ENCODE assay signal across 16 mouse cellular contexts in the genomic region with DNA sequence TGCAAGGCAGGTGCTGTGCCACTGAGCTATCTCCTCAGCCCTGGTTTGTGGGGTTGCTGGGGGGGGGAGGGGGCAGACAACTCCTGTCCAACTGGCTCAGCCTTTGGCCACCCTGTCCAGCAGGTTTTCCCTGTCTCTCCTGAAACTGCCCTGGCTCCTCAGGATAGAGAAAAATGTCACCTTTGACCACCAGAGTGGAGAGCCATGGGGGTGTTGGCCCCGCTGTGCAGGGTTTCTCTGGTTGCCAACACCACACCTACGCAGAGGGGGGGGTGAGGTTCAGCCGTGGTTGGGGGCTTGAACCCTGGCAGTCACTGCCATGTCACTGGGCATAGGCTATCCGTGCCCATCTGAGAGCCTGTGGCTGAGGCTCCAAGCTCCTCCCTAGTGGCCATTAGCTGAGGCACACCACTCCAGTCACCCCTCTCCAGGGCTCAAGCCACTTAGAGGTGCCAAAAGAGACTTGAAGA. TPM values are rescaled to one million over a fixed set of nuclear protein-coding genes. Genes with fewer than 3 reads are reported as not detected.
DNase-seq lines count a peak whose midpoint lies in the region; ATAC-seq and TF ChIP-seq lines count a peak whose summit lies in the region.
"Had no signal": no experiment of that assay in that cellular context is flagged by ENCODE, and none has a peak within 500 bp of the region (broad histone marks: within the 10 kb centered on the region; RNA-seq: fewer than 3 reads in every experiment).

No protein-coding gene starts in this region.

- H3K9ac ChIP-seq in midbrain, embryonic 15.5 days, result no peak overlapping the region
- H3K9ac ChIP-seq in midbrain, embryonic 13.5 days (replicated peaks), result no peak overlapping the region
- no peak overlapping the region for H3K9ac ChIP-seq in lung, embryonic 14.5 days
- H3K9ac ChIP-seq in stomach, postnatal 0 days (ENCODE audit: low read length), result no peak overlapping the region
- H3K9ac ChIP-seq: embryonic facial prominence, embryonic 15.5 days; limb, embryonic 13.5 days; liver, postnatal 0 days had no signal

- no peaks in the 10 kb centered on the region for H3K9me3 ChIP-seq in midbrain, embryonic 15.5 days
- H3K9me3 ChIP-seq in midbrain, embryonic 13.5 days, result no peaks in the 10 kb centered on the region
- no peaks in the 10 kb centered on the region for H3K9me3 ChIP-seq in lung, embryonic 14.5 days (ENCODE audit: low read depth, low read length)
- H3K9me3 ChIP-seq in stomach, postnatal 0 days (ENCODE audit: control insufficient read depth, low read length), result no peaks in the 10 kb centered on the region
- H3K9me3 ChIP-seq: embryonic facial prominence, embryonic 15.5 days; limb, embryonic 13.5 days had no signal

- no peak overlapping the region for H3K4me3 ChIP-seq in midbrain, embryonic 15.5 days
- H3K4me3 ChIP-seq in midbrain, embryonic 13.5 days (replicated peaks), result no peak overlapping the region
- H3K4me3 ChIP-seq in kidney, adult 2 months (ENCODE audit: insufficient read depth, low read depth, low read length), result no peak overlapping the region
- no peak overlapping the region for H3K4me3 ChIP-seq in lung, embryonic 14.5 days (ENCODE audit: low read depth, low read length)
- H3K4me3 ChIP-seq in stomach, postnatal 0 days (ENCODE audit: low read depth, low read length), result no peak overlapping the region
- H3K4me3 ChIP-seq: embryonic facial prominence, embryonic 15.5 days; limb, embryonic 13.5 days had no signal

- DNase-seq in kidney, adult 2 months, result peak; percentile 69
- DNase-seq in lung, embryonic 14.5 days, result no peak
- peak; percentile 45 for DNase-seq in stomach, postnatal 0 days (ENCODE audit: low spot score)
- DNase-seq in gastrocnemius, postnatal 10 days, result no peak
- DNase-seq: adrenal gland, adult 8-10 months; cerebellum, postnatal 36 days; gastrocnemius, postnatal 36 days; liver, postnatal 0 days; thymus, postnatal 36 days had no signal

- TF ChIP-seq EP300 in stomach, postnatal 0 days (optimal IDR thresholded peaks at IDR 0.05), result no peak

- H3K4me2 ChIP-seq in midbrain, embryonic 15.5 days, result no peak overlapping the region
- H3K4me2 ChIP-seq in midbrain, embryonic 13.5 days (replicated peaks), result no peak overlapping the region
- no peak overlapping the region for H3K4me2 ChIP-seq in lung, embryonic 14.5 days
- no peak overlapping the region for H3K4me2 ChIP-seq in stomach, postnatal 0 days (replicated peaks; ENCODE audit: low read depth)
- H3K4me2 ChIP-seq: embryonic facial prominence, embryonic 15.5 days; limb, embryonic 13.5 days had no signal

- H3K27ac ChIP-seq in midbrain, embryonic 15.5 days, result no peak overlapping the region
- no peak overlapping the region for H3K27ac ChIP-seq in midbrain, embryonic 13.5 days
- H3K27ac ChIP-seq in kidney, adult 2 months (ENCODE audit: insufficient read depth, low read depth, low read length), result peak overlapping the region; percentile 8; the same call in 1 of the 2 replicates
- H3K27ac ChIP-seq in lung, embryonic 14.5 days (ENCODE audit: low read depth), result no peak overlapping the region
- H3K27ac ChIP-seq in stomach, postnatal 0 days (replicated peaks), result peak overlapping the region; percentile 56
- H3K27ac ChIP-seq: embryonic facial prominence, embryonic 15.5 days; limb, embryonic 13.5 days had no signal

- H3K36me3 ChIP-seq in midbrain, embryonic 15.5 days (replicated peaks), result no peaks in the 10 kb centered on the region
- no peaks in the 10 kb centered on the region for H3K36me3 ChIP-seq in midbrain, embryonic 13.5 days
- no peaks in the 10 kb centered on the region for H3K36me3 ChIP-seq in kidney, adult 2 months (ENCODE audit: control insufficient read depth, insufficient read depth, low read length)
- no peaks in the 10 kb centered on the region for H3K36me3 ChIP-seq in lung, embryonic 14.5 days (ENCODE audit: insufficient read depth)
- no peaks in the 10 kb centered on the region for H3K36me3 ChIP-seq in stomach, postnatal 0 days (ENCODE audit: control insufficient read depth, insufficient read depth, low read length)
- H3K36me3 ChIP-seq: embryonic facial prominence, embryonic 15.5 days; limb, embryonic 13.5 days had no signal

- no peak for TF ChIP-seq CTCF in kidney, adult 2 months (conservative IDR thresholded peaks at IDR 0.05; ENCODE audit: insufficient read depth, insufficient read length, low read depth, low read length)
- peak; percentile 22; the same call in 1 of the 2 replicates for TF ChIP-seq CTCF in lung, embryonic 14.5 days (IDR thresholded peaks at IDR 0.05; ENCODE audit: low read depth)
- TF ChIP-seq CTCF in stomach, postnatal 0 days (IDR thresholded peaks at IDR 0.05; ENCODE audit: low read depth), result 0 out of 2 replicates have a peak, but pooled peaks have one; percentile 5

- no peak for TF ChIP-seq POLR2A in kidney, adult 2 months (IDR thresholded peaks at IDR 0.05; ENCODE audit: low read depth, low read length)

- H3K4me1 ChIP-seq in midbrain, embryonic 15.5 days, result no peaks in the 10 kb centered on the region
- 0 out of 2 replicates have a peak, but pooled peaks cover 4% of the 10 kb centered on the region for H3K4me1 ChIP-seq in midbrain, embryonic 13.5 days (replicated peaks)
- H3K4me1 ChIP-seq in kidney, adult 2 months (ENCODE audit: control insufficient read depth, insufficient read depth, low read length), result peaks cover 16% of the 10 kb centered on the region; the same call in 1 of the 2 replicates
- no peaks in the 10 kb centered on the region for H3K4me1 ChIP-seq in lung, embryonic 14.5 days (ENCODE audit: insufficient read depth)
- H3K4me1 ChIP-seq in stomach, postnatal 0 days (replicated peaks; ENCODE audit: control insufficient read depth, insufficient read depth), result no peaks in the 10 kb centered on the region
- H3K4me1 ChIP-seq: embryonic facial prominence, embryonic 15.5 days; limb, embryonic 13.5 days had no signal

- 0 out of 2 replicates have a peak, but pooled peaks cover 7% of the 10 kb centered on the region for H3K27me3 ChIP-seq in midbrain, embryonic 15.5 days (replicated peaks)
- H3K27me3 ChIP-seq in midbrain, embryonic 13.5 days, result peaks cover 12% of the 10 kb centered on the region
- no peaks in the 10 kb centered on the region for H3K27me3 ChIP-seq in kidney, adult 2 months (replicated peaks; ENCODE audit: control insufficient read depth, insufficient read depth, low read length)
- 0 out of 2 replicates have a peak, but pooled peaks cover 4% of the 10 kb centered on the region for H3K27me3 ChIP-seq in lung, embryonic 14.5 days (ENCODE audit: insufficient read depth, low read length)
- no peaks in the 10 kb centered on the region for H3K27me3 ChIP-seq in stomach, postnatal 0 days (ENCODE audit: control insufficient read depth, insufficient read depth, low read length)

- 0 out of 2 replicates have a peak, but pooled peaks have one; percentile 17 for ATAC-seq in midbrain, embryonic 15.5 days (replicated peaks)
- no peak for ATAC-seq in midbrain, embryonic 13.5 days
- ATAC-seq in lung, embryonic 14.5 days (ENCODE audit: insufficient read depth), result 0 out of 2 replicates have a peak, but pooled peaks have one; percentile 18
- peak; percentile 32 for ATAC-seq in stomach, postnatal 0 days (ENCODE audit: low FRiP score, low TSS enrichment)
- ATAC-seq in erythroid progenitor cell, adult 5-6 weeks (replicated peaks; ENCODE audit: low FRiP score, poor library complexity, severe bottlenecking), result no peak
- ATAC-seq: liver, postnatal 0 days had no signal

- WGBS in midbrain, embryonic 15.5 days, result 87% methylated on average over 4 of the region's 4 CpGs
- WGBS in midbrain, embryonic 13.5 days, result 79% methylated on average over 4 of the region's 4 CpGs
- 30% methylated on average over 4 of the region's 4 CpGs for WGBS in kidney, adult 2 months
- 44% methylated on average over 4 of the region's 4 CpGs for WGBS in lung, embryonic 14.5 days
- 57% methylated on average over 4 of the region's 4 CpGs for WGBS in stomach, postnatal 0 days

RNA-seq across cellular contexts. Expression of a gene that starts 12.5 kb away (rescaled TPM):
- 0.65 and 0.77 TPM in 2 replicates for polyA plus RNA-seq in midbrain, embryonic 15.5 days (2015; fragmentation: Nextera tagmentation; extraction: Ambion mirVana)
- 0.34 and 0.48 TPM in 2 replicates for polyA plus RNA-seq in midbrain, embryonic 13.5 days (2015; fragmentation: Nextera tagmentation; extraction: Ambion mirVana)
- polyA plus RNA-seq in kidney, adult 2 months (2012; rRNA removed), result 86.7 and 91.1 TPM in 2 replicates
- 25.4 and 25.5 TPM in 2 replicates for polyA plus RNA-seq in lung, embryonic 14.5 days (2014; fragmentation: Nextera tagmentation; extraction: Ambion mirVana)
- 70.9 and 80.2 TPM in 2 replicates for polyA plus RNA-seq in stomach, postnatal 0 days (2015; fragmentation: Nextera tagmentation; extraction: Ambion mirVana)
- not detected in 2 replicates for total RNA-seq in erythroid progenitor cell, adult 5-6 weeks (2015; ENCODE audit: low replicate concordance)
- total RNA-seq in erythroid progenitor cell, adult 5-6 weeks (2017; ENCODE audit: low replicate concordance), result not detected in 2 replicates
- under 1 TPM; 0.18 to 0.49 TPM for total RNA-seq in gastrocnemius, postnatal 10 days (2021)

RNA-seq across cellular contexts. Expression of a gene that starts 19.9 kb away (rescaled TPM):
- not detected in 2 replicates for polyA plus RNA-seq in midbrain, embryonic 15.5 days (2015; fragmentation: Nextera tagmentation; extraction: Ambion mirVana)
- not detected in 2 replicates for polyA plus RNA-seq in midbrain, embryonic 13.5 days (2015; fragmentation: Nextera tagmentation; extraction: Ambion mirVana)
- polyA plus RNA-seq in kidney, adult 2 months (2012; rRNA removed), result 1.6 and 1.9 TPM in 2 replicates
- 0.41 and 0.42 TPM in 2 replicates for polyA plus RNA-seq in lung, embryonic 14.5 days (2014; fragmentation: Nextera tagmentation; extraction: Ambion mirVana)
- 0.57 and 0.81 TPM in 2 replicates for polyA plus RNA-seq in stomach, postnatal 0 days (2015; fragmentation: Nextera tagmentation; extraction: Ambion mirVana)
- total RNA-seq in erythroid progenitor cell, adult 5-6 weeks (2015; ENCODE audit: low replicate concordance), result not detected in 2 replicates
- not detected in 2 replicates for total RNA-seq in erythroid progenitor cell, adult 5-6 weeks (2017; ENCODE audit: low replicate concordance)
- not detected for total RNA-seq in gastrocnemius, postnatal 10 days (2021)
- total RNA-seq: adrenal gland, adult 8-10 months; gastrocnemius, postnatal 36 days; layer of hippocampus, postnatal 10 days had no signal
- polyA plus RNA-seq: forebrain, embryonic 16.5 days; limb, embryonic 13.5 days; liver, postnatal 0 days had no signal

RNA-seq across cellular contexts. Expression of a gene that starts 21.4 kb away (rescaled TPM):
- polyA plus RNA-seq in midbrain, embryonic 15.5 days (2015; fragmentation: Nextera tagmentation; extraction: Ambion mirVana), result 43.3 and 45.5 TPM in 2 replicates
- 15.1 and 15.5 TPM in 2 replicates for polyA plus RNA-seq in midbrain, embryonic 13.5 days (2015; fragmentation: Nextera tagmentation; extraction: Ambion mirVana)
- polyA plus RNA-seq in kidney, adult 2 months (2012; rRNA removed), result 5.9 and 7.8 TPM in 2 replicates
- 0.11 and 0.24 TPM in 2 replicates for polyA plus RNA-seq in lung, embryonic 14.5 days (2014; fragmentation: Nextera tagmentation; extraction: Ambion mirVana)
- 17.0 and 19.4 TPM in 2 replicates for polyA plus RNA-seq in stomach, postnatal 0 days (2015; fragmentation: Nextera tagmentation; extraction: Ambion mirVana)
- not detected in 2 replicates for total RNA-seq in erythroid progenitor cell, adult 5-6 weeks (2015; ENCODE audit: low replicate concordance)
- not detected in 2 replicates for total RNA-seq in erythroid progenitor cell, adult 5-6 weeks (2017; ENCODE audit: low replicate concordance)
- total RNA-seq in gastrocnemius, postnatal 10 days (2021), result not detected
- total RNA-seq: gastrocnemius, postnatal 36 days had no signal
- polyA plus RNA-seq: liver, postnatal 0 days had no signal

RNA-seq across cellular contexts. Expression of a gene that starts 38.9 kb away (rescaled TPM):
- polyA plus RNA-seq in midbrain, embryonic 15.5 days (2015; fragmentation: Nextera tagmentation; extraction: Ambion mirVana), result 31.7 and 32.3 TPM in 2 replicates
- polyA plus RNA-seq in midbrain, embryonic 13.5 days (2015; fragmentation: Nextera tagmentation; extraction: Ambion mirVana), result 26.0 and 26.3 TPM in 2 replicates
- 24.0 and 27.4 TPM in 2 replicates for polyA plus RNA-seq in kidney, adult 2 months (2012; rRNA removed)
- 15.9 and 17.5 TPM in 2 replicates for polyA plus RNA-seq in lung, embryonic 14.5 days (2014; fragmentation: Nextera tagmentation; extraction: Ambion mirVana)
- polyA plus RNA-seq in stomach, postnatal 0 days (2015; fragmentation: Nextera tagmentation; extraction: Ambion mirVana), result 7.7 and 8.0 TPM in 2 replicates
- 1.1 and 2.1 TPM in 2 replicates for total RNA-seq in erythroid progenitor cell, adult 5-6 weeks (2015; ENCODE audit: low replicate concordance)
- total RNA-seq in erythroid progenitor cell, adult 5-6 weeks (2017; ENCODE audit: low replicate concordance), result 3.7 and 4.1 TPM in 2 replicates
- 1 to 10 TPM; 9.7 to 9.9 TPM for total RNA-seq in gastrocnemius, postnatal 10 days (2021)

RNA-seq across cellular contexts. Expression of a gene that starts 41.0 kb away (rescaled TPM):
- polyA plus RNA-seq in midbrain, embryonic 15.5 days (2015; fragmentation: Nextera tagmentation; extraction: Ambion mirVana), result 25.0 and 29.4 TPM in 2 replicates
- 24.0 and 24.3 TPM in 2 replicates for polyA plus RNA-seq in midbrain, embryonic 13.5 days (2015; fragmentation: Nextera tagmentation; extraction: Ambion mirVana)
- 3.4 and 4.6 TPM in 2 replicates for polyA plus RNA-seq in kidney, adult 2 months (2012; rRNA removed)
- 17.8 and 19.0 TPM in 2 replicates for polyA plus RNA-seq in lung, embryonic 14.5 days (2014; fragmentation: Nextera tagmentation; extraction: Ambion mirVana)
- 11.7 and 12.5 TPM in 2 replicates for polyA plus RNA-seq in stomach, postnatal 0 days (2015; fragmentation: Nextera tagmentation; extraction: Ambion mirVana)
- total RNA-seq in erythroid progenitor cell, adult 5-6 weeks (2015; ENCODE audit: low replicate concordance), result 8.4 and 13.3 TPM in 2 replicates
- 24.7 and 54.9 TPM in 2 replicates for total RNA-seq in erythroid progenitor cell, adult 5-6 weeks (2017; ENCODE audit: low replicate concordance)
- total RNA-seq in gastrocnemius, postnatal 10 days (2021), result 10 to 100 TPM; 11.8 to 11.9 TPM

Comparison
In these comparisons a context has a peak if more than half of its experiments do, and no peak if none do; other contexts are left out.
1. ATAC-seq: peak in midbrain, embryonic 15.5 days (single experiment), lung, embryonic 14.5 days (single experiment) and stomach, postnatal 0 days (single experiment); none in midbrain, embryonic 13.5 days (single experiment) and erythroid progenitor cell, adult 5-6 weeks (single experiment).
2. H3K27ac ChIP-seq: peak in kidney, adult 2 months (single experiment) and stomach, postnatal 0 days (single experiment); none in midbrain, embryonic 15.5 days (single experiment), midbrain, embryonic 13.5 days (single experiment) and lung, embryonic 14.5 days (single experiment).
3. DNase-seq: peak in kidney, adult 2 months (single experiment) and stomach, postnatal 0 days (single experiment); none in lung, embryonic 14.5 days (single experiment) and gastrocnemius, postnatal 10 days (single experiment).
4. RNA of a gene that starts 12.5 kb away (polyA plus RNA-seq): 86.7 to 91.1 TPM in kidney, adult 2 months, 70.9 to 80.2 TPM in stomach, postnatal 0 days and 25.4 to 25.5 TPM in lung, embryonic 14.5 days; 0.65 to 0.77 TPM in midbrain, embryonic 15.5 days and 0.34 to 0.48 TPM in midbrain, embryonic 13.5 days; every median in the first group is over 10 times any median in the second.